Mouse (Mus musculus): ENCODE data around the gene Rnf144b. TPM values are rescaled to one million over a fixed set of nuclear protein-coding genes. Genes with fewer than 3 reads are reported as not detected.

Rnf144b gene
- polyA plus RNA-seq, 1 experiment: 8.3 TPM

DNA sequence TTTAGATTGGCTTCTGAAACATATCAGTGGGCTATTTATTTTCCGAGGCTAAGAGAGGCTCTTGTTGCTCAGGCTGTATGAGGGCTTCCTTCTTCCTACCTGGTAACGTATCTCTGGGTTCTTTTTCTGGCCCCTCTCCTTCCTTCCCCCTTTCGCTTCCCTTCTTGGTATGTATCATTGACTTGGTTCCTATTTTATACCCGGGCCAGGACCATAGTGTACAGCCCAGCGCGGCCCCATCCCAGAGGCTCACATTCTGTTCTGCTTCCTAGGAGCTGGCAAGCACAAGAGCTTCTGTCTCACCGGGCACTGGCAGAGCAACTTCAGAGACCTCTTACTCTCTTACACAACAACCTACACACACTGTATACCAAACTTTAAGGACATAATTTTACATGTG, 67.5 kb downstream of the Rnf144b start:
- TF ChIP-seq POLR2A (IDR thresholded peaks at IDR 0.05; ENCODE audit: borderline replicate concordance, control insufficient read depth, low read depth, low read length): no peak
- no peak for TF ChIP-seq CTCF (IDR thresholded peaks at IDR 0.05; ENCODE audit: control insufficient read depth, insufficient read depth, low read length)
- H3K27ac ChIP-seq (ENCODE audit: control insufficient read depth, insufficient read depth, low read depth, low read length, poor library complexity): peak overlapping the region; percentile 51; the same call in 1 of the 2 replicates
- WGBS: 6% methylated on average over 7 of the region's 7 CpGs
- no peak overlapping the region for H3K4me3 ChIP-seq (replicated peaks; ENCODE audit: control insufficient read depth, low read depth, low read length)
- no peaks in the 10 kb centered on the region; the same call in 1 of the 2 replicates for H3K4me1 ChIP-seq (ENCODE audit: control insufficient read depth, insufficient read depth, low read length)

DNA sequence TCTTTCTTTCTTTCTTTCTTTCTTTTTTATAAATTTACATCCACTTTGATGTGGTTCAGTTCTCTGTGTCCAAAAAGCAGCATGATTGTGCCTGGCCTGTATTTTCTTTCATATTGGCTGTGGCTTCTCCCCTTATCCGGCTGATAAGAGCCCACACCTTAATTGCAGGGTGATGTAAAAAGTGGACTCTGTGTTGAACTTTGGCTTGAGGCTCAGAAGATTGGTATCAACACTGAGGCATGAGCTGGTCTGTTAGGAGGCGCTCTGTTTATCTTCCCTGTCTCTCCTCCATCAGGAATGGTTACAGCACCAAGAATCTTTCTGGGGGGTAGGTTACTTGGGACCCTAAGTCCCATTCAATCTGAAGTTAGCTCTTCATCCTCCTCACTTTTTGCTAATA, 69.7 kb downstream of the Rnf144b start:
- Histone ChIP-seq H3K4me1 (ENCODE audit: control insufficient read depth, insufficient read depth, low read length) (no peaks in the 10 kb centered on the region; the same call in 1 of the 2 replicates), H3K4me3 (replicated peaks; ENCODE audit: control insufficient read depth, low read depth, low read length) (no peak overlapping the region), H3K27ac (ENCODE audit: control insufficient read depth, insufficient read depth, low read depth, low read length, poor library complexity) (no peak overlapping the region)
- 73% methylated on average over 2 of the region's 2 CpGs for WGBS
- no peak for TF ChIP-seq POLR2A (IDR thresholded peaks at IDR 0.05; ENCODE audit: borderline replicate concordance, control insufficient read depth, low read depth, low read length)
- no peak for TF ChIP-seq CTCF (IDR thresholded peaks at IDR 0.05; ENCODE audit: control insufficient read depth, insufficient read depth, low read length)

DNA sequence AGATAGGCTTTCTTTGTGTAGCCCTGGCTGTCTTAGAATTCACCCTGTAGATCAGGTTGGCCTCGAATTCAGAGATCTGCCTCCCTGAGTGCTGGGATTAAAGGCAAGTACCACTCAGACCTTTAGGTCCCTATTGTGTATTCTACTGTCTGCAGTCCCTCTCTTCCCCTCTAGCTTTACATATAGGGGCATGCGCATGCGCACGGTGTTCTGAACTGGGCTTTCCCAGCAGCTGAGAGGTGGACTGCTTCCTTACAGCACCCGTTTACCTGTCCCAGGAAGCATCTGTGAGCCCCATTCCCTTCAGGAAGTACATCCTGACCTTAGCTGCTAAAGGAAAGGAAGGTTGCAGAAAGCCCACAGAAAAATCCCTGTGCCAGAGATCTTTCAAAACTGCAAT, 70.3 kb downstream of the Rnf144b start:
- TF ChIP-seq CTCF (IDR thresholded peaks at IDR 0.05; ENCODE audit: control insufficient read depth, insufficient read depth, low read length): no peak
- no peak for TF ChIP-seq POLR2A (IDR thresholded peaks at IDR 0.05; ENCODE audit: borderline replicate concordance, control insufficient read depth, low read depth, low read length)
- 73% methylated on average over 5 of the region's 5 CpGs for WGBS
- Histone ChIP-seq H3K27ac (ENCODE audit: control insufficient read depth, insufficient read depth, low read depth, low read length, poor library complexity) (no peak overlapping the region), H3K4me1 (ENCODE audit: control insufficient read depth, insufficient read depth, low read length) (no peaks in the 10 kb centered on the region; the same call in 1 of the 2 replicates), H3K4me3 (replicated peaks; ENCODE audit: control insufficient read depth, low read depth, low read length) (no peak overlapping the region)

DNA sequence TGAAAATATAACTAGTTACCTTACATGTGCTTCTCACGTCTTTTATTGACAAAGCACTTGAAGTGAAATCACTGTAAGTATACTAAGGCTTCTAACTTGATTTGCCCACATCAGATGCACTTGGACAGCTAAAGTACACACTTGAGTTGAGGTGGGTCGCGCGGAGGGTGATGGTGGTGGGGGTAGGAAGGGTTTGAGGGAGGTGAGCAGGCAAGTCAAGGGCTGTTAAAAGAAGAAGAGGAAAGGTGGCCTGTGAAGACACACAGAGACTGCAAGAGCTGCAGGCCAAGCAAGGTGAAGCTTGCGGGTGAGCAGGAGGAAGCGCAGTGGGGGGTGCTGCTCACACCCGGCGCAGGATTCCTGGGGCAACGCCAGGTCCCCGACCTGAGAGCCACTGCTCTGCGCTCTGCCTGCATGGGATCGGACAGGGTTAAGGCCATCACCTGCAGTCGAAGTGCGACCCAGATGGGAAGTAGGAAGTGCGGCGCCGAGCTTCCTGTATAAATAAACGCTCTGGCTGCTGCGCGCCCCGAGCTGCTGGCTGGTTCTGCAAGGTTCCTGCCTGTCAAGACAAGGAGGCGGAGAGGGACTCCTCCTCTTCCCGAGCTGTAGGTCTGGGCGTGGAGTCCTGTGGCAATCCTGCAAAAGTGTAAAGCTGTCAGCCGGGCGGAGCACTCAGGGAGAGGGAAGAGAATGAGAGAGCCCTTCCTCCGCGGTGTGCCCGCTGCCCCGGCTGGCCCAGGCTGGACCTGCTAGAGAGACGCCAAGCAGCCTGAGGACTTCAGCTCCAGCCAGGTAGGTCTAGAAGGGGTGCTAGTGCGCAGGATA, 71.1 kb downstream of the Rnf144b start:
- Histone ChIP-seq H3K27ac (ENCODE audit: control insufficient read depth, insufficient read depth, low read depth, low read length, poor library complexity) (peak overlapping the region; percentile 80), H3K4me3 (replicated peaks; ENCODE audit: control insufficient read depth, low read depth, low read length) (peak overlapping the region; percentile 76), H3K4me1 (ENCODE audit: control insufficient read depth, insufficient read depth, low read length) (no peaks in the 10 kb centered on the region; the same call in 1 of the 2 replicates)
- TF ChIP-seq POLR2A (IDR thresholded peaks at IDR 0.05; ENCODE audit: borderline replicate concordance, control insufficient read depth, low read depth, low read length) (peak; percentile 50; the same call in 1 of the 2 replicates), CTCF (IDR thresholded peaks at IDR 0.05; ENCODE audit: control insufficient read depth, insufficient read depth, low read length) (no peak)
- 8% methylated on average over 32 of the region's 32 CpGs for WGBS

DNA sequence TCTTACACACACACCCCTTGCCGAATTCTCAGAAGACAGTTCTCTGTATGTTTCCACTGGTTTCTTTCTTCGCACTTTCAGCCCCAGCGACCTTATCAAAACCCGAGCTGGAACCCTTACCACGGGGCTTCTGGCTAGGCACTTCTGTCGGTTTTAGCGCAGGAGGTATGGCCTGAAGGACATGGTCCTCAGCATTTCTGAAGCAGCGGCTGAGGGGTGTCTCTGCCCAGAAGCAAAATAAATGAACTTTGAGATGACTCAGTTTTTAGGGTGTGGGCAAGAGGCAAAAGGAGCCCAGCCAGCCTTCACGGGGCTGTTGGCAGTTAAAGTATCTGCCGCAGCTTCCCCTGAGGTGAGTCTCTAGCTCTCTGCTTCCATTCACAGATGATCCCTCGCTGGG, 72.2 kb downstream of the Rnf144b start:
- TF ChIP-seq POLR2A (IDR thresholded peaks at IDR 0.05; ENCODE audit: borderline replicate concordance, control insufficient read depth, low read depth, low read length) (no peak), CTCF (IDR thresholded peaks at IDR 0.05; ENCODE audit: control insufficient read depth, insufficient read depth, low read length) (no peak)
- H3K4me1 ChIP-seq (ENCODE audit: control insufficient read depth, insufficient read depth, low read length): no peaks in the 10 kb centered on the region; the same call in 1 of the 2 replicates
- WGBS: 6% methylated on average over 11 of the region's 11 CpGs
- H3K4me3 ChIP-seq (replicated peaks; ENCODE audit: control insufficient read depth, low read depth, low read length): peak overlapping the region; percentile 52
- H3K27ac ChIP-seq (ENCODE audit: control insufficient read depth, insufficient read depth, low read depth, low read length, poor library complexity): peak overlapping the region; percentile 68

DNA sequence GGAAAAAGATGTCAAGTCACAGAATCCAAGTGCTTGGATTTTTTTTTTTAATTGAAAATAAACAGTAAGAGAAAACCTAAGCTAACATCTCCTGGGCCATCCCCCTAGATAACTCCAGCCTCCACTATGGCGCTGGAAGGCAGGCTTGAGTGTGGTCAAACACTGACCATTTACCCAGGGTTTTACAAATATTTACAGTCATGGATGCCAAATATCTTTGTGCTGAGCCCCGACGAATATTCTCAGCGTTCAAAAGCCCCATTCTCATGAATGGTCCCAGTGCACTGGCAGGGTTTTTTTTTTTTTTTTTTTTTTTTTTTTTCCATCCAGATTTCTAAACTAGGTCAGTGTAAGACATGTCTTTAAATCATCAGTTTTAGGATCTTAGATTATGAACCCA, 73.0 kb downstream of the Rnf144b start:
- Histone ChIP-seq H3K27ac (ENCODE audit: control insufficient read depth, insufficient read depth, low read depth, low read length, poor library complexity) (no peak overlapping the region), H3K4me1 (ENCODE audit: control insufficient read depth, insufficient read depth, low read length) (no peaks in the 10 kb centered on the region), H3K4me3 (replicated peaks; ENCODE audit: control insufficient read depth, low read depth, low read length) (no peak overlapping the region)
- WGBS: 70% methylated on average over 4 of the region's 4 CpGs
- TF ChIP-seq CTCF (IDR thresholded peaks at IDR 0.05; ENCODE audit: control insufficient read depth, insufficient read depth, low read length) (no peak), POLR2A (IDR thresholded peaks at IDR 0.05; ENCODE audit: borderline replicate concordance, control insufficient read depth, low read depth, low read length) (no peak)

DNA sequence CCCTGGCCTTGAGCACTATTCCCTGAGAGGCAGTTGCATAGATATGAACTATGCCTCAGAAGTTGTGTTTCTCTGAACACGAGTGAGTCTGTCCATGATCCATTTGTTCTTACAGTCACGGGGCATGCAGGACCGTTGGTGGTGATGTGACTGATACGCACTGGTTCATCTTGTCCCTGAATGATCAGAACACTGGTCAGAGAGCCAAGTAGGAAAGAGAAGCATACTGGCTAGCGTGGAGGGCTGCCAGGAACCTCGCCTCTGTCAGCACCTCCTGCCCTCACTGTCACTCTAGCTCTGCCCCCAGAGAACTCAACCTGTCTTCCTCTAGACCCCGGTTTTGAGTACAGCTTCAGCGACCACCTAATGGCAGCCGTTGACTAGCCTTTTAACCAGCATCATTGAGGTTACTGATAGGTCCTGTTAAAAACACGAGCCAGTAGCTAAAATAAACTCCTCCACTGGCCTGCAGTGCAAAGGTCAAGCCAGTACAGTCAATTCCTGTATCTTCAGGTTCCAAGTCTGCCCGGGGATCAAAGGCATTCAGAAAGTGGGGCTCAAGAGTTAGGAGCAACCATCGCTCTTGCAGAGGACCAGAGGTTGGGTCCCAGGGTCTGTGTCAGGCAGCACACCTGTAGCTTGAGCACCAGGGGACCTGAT, 77.7 kb downstream of the Rnf144b start:
- TF ChIP-seq POLR2A (IDR thresholded peaks at IDR 0.05; ENCODE audit: borderline replicate concordance, control insufficient read depth, low read depth, low read length) (no peak), CTCF (IDR thresholded peaks at IDR 0.05; ENCODE audit: control insufficient read depth, insufficient read depth, low read length) (no peak)
- no peaks in the 10 kb centered on the region for H3K4me1 ChIP-seq (ENCODE audit: control insufficient read depth, insufficient read depth, low read length)
- WGBS: 86% methylated on average over 12 of the region's 12 CpGs
- H3K27ac ChIP-seq (ENCODE audit: control insufficient read depth, insufficient read depth, low read depth, low read length, poor library complexity): no peak overlapping the region
- no peak overlapping the region for H3K4me3 ChIP-seq (replicated peaks; ENCODE audit: control insufficient read depth, low read depth, low read length)

DNA sequence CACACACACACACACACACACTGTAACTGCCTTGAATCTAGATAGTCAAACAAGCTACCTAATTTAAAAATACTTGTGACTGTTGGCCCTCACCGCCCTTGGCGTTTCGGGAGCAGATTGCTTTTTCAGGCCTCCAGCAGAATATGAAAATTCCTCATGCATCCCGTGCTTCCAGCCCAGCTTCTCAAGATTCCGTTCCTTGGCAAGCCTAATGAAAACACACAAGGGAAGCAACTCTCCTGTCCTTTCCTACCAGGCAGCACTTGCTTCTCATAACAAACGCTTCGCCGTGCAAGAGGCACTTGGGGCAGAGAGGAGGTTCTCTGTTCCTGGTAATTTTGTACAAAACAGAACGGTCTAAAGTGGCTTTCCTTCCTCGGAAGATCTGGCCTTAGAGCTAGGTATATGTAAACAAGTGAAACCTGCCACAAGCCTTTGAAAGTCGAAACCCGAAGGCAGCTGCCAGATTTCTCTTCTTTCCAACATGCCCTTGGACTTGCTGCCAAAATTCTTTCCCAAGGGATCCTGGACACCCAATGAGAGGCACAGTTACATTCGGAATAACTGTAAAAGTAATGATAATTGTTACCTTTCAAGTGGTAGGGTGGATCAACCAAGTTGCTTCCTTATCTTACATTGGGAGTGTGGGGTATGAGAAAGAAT, 79.6 kb downstream of the Rnf144b start:
- TF ChIP-seq CTCF (IDR thresholded peaks at IDR 0.05; ENCODE audit: control insufficient read depth, insufficient read depth, low read length): no peak
- TF ChIP-seq POLR2A (IDR thresholded peaks at IDR 0.05; ENCODE audit: borderline replicate concordance, control insufficient read depth, low read depth, low read length): no peak
- Histone ChIP-seq H3K4me3 (replicated peaks; ENCODE audit: control insufficient read depth, low read depth, low read length) (no peak overlapping the region), H3K4me1 (ENCODE audit: control insufficient read depth, insufficient read depth, low read length) (no peaks in the 10 kb centered on the region), H3K27ac (ENCODE audit: control insufficient read depth, insufficient read depth, low read depth, low read length, poor library complexity) (no peak overlapping the region)
- 88% methylated on average over 13 of the region's 13 CpGs for WGBS

Measured in bone marrow, adult 2 months (tissue).